Mouse (Mus musculus) ovary, postnatal 36 days (tissue): Measurements from ENCODE around the gene Masp2.

Experiments
- DNase-seq: peaks from one replicate; pipeline ENCODE4 v3.0.0; 2022; ENCODE audit warnings: low spot score, mixed read lengths

Masp2 gene

DNA sequence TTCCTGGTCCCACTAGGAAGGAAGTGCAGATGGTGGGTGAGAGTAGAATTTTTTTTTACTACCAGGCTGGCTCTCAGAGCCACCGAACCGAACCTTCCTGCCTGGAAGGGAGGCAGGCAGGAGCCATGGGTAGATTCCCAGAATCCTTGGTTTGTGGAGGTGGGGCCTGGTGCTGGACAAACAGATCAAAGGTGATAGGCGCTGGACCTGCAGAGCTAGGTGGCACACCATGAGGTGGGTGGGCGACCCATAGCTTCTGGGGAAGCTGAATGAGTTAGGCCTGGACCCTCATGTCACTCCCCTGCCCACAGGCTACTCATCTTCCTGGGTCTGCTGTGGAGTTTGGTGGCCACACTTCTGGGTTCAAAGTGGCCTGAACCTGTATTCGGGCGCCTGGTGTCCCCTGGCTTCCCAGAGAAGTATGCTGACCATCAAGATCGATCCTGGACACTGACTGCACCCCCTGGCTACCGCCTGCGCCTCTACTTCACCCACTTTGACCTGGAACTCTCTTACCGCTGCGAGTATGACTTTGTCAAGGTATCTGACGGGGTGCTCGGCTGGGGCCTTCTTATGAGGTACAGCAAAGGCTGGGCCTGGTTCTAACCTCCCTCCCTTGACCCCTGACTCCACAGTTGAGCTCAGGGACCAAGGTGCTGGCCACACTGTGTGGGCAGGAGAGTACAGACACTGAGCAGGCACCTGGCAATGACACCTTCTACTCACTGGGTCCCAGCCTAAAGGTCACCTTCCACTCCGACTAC, at the start of gene Masp2:
Gene Masp2 (plus strand): TSS at position 198 of the 764 bp plus-strand sequence.
- DNase-seq = no peak

DNA sequence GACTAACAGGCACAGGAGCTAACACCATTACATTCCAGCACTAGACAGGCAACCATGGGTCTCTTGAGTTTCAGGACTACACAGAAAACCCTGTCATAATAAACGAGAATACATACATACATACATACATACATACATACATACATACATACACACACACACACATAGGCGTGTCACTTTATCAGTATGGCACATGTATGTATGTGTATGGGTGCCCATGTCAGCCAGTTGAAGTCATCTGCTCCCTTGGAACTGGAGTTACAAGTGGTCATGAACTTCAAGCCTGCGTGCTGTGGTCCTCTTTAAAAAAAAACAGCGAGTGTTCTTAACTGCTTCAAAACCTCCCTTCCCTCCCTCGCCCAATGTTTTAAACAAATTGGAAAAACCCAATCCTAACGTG, 44.6 kb upstream of the Masp2 start:
- DNase-seq = no peak

DNA sequence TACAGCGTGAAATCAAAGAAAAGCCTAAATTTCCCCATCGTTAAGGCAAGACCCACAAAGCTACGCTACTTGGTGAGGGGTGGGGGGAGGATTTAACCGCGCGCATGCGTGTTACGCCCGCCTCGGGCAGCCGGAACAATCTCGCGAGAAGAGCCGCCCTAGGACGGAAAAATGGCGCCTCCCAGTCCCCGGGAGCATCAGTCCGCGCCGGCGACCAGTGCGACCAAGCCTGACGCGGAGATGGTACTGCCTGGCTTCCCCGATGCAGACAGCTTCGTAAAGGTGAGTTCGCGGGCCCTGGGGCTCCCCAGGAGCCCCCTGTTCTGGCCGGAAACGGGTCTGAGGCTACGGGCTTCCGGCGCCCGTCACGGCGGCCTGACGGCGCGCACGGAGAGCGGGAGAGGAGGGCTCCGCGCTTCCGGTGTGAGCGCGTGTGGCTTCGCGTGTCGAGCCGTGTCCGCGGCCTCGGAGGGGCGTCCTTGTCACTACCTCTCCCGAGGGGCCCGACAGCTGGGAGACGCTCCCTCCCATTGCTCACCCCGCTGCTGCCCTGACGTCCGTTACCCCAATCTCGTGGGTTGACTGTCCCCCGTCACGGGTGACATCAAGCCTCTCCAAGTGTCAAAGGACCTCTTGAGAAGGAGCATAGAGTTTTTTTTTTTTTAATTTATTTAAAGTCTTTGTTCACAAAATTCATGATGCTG, 43.9 kb upstream of the Masp2 start, which contains the start of gene Exosc10:
Gene Exosc10 (plus strand): TSS at position 133 of the 704 bp plus-strand sequence.
- peak; percentile 87 for DNase-seq

DNA sequence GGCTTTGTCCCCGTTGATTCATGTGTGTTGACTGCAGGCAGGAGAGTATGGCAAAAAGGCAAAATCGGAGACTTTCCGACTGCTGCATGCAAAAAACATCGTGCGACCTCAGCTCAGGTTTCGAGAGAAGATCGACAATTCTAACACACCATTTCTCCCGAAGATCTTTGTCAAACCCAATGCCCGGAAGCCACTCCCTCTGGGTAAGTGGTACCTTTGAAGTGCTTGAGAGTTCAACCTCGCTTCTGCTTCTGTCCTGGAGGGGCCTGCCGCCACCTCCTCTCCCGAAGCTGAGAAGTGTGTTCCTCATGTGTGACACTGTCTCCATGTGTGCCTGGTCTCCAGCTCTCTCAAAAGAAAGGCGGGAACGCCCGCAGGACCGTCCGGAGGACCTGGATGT, 39.7 kb upstream of the Masp2 start:
- no peak for DNase-seq

DNA sequence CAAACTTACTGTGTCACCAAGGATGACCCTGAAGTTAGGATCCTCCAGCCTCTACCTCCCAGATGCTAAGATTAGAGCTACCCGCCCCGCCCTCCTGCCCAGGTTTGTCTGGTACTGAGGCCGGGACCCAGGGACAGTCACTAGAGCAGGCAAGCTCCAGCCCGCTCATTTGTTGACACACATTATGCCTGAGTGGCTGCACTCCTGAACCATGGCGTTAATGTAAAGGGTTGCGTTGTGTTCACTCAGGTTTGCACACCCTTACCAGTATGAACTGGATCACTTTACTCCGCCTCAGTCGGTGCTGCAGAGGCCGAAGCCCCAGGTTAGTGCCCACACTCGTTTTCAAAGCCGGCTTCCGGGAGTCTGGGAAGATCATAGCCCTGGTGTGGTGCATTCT, 38.8 kb upstream of the Masp2 start:
- DNase-seq = no peak

DNA sequence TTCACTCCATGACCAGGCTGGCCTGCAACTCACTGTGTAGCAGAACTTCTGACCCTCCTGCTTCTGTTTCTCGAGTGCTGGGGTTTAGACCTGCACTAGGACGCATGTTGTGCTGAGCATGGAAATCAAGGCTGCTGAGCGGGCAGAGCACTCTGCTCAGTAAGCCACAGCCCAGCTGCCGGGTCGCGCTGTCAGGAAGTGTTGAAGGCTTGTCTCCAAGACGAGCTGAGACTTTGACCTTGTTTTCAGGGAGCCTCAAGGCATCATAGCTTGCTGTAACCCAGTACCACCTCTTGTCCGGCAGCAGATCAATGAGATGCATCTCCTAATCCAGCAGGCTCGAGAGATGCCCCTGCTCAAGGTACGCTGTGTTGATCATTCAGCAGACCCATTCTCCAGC, 32.2 kb upstream of the Masp2 start:
- no peak for DNase-seq

DNA sequence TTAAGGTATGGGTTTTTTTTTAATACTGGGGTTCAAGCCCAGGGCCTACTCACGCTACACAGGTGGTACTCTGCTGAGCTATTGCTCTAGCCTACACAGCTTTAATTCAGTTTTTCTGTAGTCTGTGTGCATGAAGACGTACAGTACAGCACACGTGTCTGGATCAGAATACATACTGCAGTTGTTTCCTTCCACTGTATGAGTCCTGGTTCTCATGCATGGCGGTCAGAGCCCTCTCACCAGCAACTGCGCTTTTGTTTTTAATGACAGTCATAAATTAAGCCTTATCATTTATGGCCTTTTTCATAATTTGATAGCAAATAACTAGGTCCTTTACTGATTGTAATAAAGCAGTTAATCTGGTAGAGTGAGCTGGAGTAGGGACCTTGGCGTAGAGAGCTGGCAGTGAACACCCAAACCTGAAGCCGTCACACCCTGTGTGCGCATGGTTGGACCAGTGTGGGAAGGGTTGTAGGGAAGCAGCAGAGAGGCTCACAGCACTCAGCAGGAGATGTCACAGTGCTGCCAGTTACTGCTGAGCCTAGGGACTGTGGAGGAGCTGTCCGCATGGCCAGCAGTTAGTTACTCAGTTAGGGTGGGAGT, 31.6 kb upstream of the Masp2 start:
- no peak for DNase-seq

DNA sequence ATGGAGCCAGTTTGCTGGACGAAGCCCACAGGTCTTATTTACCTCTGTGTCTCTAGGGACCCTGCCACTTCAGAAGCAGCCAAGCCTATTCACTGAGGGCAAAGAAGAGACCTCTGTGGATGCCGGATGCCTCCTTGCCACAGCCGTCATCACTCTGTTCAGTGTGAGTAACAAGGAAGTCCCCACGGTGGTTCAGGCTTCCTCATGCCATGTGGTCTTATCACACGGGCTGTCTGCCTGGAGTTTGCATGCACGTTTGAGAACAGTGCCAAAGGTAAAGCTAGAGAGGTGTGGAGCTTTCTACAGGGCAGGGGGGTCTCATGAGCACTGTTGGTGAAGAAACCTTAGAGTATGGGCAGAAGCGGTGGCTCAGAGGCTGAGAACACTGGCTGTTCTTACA, 29.1 kb upstream of the Masp2 start:
- no peak for DNase-seq

DNA sequence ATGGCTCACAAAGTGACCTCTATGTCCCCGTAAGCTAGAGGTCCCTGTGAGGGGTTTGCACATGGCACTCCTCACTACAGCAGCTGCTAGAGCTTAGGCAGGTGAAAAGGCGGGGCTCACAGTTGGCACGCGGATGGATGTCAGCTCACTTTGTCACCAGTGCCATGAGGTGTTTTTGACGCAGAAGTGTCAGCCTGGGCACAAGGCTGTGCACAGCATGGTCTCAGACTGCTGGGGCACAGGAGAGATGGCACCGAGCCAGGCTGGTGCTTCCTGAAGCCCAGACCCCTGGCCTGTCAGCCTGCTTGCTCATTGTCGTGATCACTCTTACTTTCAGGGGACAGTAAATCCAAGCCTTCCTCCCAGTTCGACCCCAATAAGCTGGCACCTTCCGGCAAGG, 21.6 kb upstream of the Masp2 start:
- no peak for DNase-seq

DNA sequence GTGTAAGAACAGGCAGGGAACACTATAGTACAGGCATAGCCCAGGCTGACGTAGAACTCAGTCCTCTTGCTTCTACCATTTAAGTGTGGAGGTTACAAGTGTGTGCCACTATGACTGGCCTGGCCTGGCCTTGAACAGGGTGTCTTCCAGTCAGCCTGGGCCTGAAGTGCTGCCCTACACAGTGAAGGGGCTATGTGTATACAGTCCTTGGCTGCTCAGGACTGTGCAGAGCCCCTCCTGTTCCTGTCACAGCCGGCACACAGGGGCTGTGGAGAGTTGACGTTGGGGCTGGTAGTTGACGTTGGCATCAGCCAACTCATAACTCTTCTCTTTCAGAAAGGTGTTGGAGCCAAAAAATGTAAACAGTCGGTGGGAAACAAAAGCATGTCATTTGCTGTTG, 20.9 kb upstream of the Masp2 start:
- no peak for DNase-seq

DNA sequence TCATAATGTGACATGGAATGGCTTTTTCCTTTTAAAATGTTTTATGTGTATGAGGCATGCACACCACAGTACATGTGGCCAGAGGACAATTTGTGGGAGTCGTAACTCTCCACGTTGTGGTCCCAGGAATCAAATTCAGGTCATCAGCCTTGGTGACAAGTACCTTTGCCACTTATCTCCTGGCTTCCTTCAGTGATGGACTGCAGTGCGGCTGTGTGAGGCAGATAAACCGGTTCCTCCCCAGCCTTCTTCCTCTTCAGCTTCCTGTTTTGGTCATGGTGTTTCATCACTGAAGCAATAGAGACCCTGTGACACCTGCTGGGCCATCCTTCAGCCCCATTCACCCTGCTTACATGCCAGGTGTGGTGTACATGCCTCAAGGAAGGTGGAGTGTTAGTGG, 19.1 kb upstream of the Masp2 start:
- no peak for DNase-seq

DNA sequence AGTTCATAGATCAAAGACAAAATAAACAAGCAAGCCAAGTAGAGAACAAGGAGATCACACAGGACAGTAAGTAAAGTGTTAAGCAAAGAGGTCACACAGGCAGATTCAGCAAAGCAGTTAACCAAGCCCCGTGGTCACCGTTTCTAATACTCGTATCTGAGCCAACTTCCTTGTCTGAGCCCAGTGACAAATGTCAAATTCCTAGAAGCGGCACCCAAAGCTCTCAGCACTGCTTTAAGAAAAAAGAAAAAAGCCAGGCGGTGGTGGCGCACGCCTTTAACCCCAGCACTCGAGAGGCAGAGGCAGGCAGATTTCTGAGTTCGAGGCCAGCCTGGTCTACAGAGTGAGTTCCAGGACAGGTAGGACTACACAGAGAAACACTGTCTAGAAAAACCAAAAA, 15.7 kb upstream of the Masp2 start:
- DNase-seq = no peak

DNA sequence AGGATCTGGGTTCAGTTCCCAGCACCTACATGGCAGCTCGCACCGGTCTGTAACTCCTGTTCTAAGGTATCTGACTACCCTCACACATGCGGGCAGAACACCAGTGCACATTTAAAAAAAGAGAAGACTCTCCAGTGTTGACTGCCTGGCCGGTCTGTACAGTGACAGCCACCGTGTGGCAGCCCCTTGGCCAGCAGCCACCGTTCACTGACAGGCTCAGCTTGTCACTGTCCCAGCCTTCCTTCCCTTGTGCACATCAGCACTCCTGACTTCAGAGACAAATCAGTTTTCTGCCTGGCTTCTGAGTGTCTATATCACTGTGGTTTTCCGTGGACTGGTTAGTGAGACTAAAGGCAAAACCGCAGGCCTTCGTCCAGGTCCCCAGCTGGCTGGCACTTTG, 13.6 kb upstream of the Masp2 start:
- no peak for DNase-seq

DNA sequence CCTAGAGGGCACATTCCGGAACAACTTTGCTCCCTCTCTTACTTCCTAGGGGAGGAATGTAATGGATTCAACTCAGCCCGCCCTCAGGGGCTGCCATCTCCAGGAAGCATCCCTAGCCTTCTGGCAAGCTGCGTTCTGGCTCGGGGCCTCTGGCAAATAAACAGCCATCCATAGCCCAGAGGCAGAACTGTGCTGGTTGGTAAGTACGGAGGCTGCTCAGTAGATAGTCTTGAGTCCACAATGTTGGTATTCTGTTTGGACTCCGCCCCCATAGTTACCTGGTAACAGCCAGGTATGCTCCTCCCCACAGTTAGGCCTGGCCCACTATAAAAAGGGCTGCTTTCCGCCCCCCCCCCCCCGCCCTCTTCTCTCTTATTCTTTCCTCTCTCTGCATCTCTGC, 12.8 kb upstream of the Masp2 start:
- peak; percentile 31 for DNase-seq

DNA sequence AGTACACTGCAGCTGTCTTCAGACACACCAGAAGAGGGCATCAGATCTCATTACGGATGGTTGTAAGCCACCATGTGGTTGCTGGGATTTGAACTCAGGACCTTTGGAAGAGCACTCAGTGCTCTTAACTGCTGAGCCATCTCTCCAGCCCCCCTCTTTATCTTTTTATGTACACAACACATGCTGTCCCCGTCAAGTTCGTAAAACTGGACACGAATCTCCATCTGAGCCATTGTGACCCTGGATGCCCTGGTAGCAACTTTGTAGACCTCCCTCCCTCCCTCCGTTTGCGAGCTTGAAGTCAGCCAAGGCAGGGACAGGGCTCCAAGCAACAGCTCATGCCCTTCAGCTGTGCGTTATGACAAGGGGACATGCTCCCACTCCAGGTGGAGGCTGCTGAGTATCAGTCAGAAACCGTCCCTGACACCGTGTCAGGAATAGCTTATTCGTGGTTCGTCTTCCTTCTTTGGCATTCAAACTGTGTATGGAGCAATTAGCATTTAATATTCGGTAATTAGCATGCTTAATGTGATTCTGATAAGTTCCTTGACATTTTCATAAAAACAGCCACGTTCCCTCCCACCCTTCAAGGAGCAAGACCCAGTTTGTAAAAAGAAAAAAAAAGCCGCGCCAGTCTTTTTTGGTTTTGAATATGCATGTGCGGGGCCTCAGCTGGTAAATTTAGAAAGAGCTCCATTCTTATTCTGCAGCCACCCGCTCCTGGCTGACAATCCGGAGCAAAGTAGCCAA, 11.8 kb upstream of the Masp2 start:
- DNase-seq = no peak

DNA sequence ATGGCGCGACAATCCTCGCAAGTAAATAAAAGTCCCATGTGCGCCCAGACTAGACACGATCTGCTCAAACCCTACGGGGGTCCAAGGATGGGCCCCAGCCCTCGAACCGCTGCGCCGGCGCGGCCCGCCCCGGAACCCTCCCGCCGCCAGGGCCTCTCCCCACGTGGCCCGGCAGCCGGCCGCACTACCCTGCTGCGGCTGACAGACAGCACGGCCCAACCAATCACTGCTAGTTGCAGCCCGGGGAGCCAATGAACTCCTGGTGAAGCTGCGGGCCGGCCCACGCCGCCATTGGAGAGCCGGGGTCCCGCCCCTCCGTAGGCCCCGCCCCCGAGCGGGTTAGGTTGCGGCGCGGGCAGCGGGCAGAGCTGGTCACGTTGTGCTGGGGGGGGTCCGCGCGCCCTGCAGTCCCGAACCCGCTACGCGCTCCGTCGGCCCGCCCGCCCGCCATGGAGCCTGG, 11.2 kb upstream of the Masp2 start, which contains the start of gene Srm:
Gene Srm (plus strand): TSS at position 333 of the 460 bp plus-strand sequence.
- peak; percentile 97 for DNase-seq

DNA sequence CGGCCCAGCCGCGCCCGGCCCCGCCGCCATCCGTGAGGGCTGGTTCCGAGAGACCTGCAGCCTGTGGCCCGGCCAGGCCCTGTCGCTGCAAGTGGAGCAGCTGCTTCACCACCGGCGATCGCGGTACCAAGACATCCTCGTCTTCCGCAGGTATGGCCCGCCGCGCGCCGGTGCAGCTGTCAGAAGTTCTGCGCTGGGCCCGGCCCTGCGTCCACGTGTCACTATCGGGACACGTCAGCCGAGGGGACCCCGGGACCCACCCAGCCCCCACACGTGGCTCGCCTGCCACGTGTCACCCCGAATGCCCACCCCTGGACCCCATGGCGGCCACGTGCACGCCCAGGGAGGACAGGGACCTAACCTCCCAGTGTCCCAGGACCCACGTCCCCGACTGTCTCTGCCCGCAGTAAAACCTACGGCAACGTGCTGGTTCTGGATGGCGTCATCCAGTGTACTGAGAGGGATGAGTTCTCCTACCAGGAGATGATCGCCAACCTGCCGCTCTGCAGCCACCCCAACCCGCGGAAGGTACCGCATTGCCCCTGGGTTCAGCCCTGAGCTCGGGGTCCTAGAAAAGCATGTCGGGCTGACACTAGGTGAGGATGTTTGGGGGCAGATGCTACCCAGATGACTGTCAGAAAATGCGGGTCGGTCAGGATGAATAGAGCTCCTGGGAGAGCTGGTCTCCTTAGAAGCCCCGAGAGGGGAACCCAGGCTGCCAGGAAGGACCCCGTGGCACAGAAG, 10.5 kb upstream of the Masp2 start:
- no peak for DNase-seq

DNA sequence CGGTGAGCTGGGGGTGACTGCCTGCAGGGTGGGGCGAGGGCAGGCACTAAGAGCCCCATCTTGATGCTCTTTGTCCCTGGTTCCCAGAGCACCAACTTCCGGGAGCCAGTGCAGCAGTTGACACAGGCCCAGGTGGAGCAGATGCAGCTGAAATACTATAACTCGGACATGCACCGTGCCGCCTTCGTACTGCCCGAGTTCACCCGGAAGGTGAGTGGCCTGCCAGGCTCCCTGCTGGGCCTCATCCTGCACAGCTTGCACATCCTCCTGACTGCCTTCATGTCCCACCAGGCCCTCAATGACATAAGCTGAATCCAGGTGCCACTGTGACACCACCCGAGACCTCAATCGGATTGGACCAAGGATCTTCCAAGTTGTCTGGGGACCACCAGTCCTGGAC, 8.4 kb upstream of the Masp2 start:
- no peak for DNase-seq

DNA sequence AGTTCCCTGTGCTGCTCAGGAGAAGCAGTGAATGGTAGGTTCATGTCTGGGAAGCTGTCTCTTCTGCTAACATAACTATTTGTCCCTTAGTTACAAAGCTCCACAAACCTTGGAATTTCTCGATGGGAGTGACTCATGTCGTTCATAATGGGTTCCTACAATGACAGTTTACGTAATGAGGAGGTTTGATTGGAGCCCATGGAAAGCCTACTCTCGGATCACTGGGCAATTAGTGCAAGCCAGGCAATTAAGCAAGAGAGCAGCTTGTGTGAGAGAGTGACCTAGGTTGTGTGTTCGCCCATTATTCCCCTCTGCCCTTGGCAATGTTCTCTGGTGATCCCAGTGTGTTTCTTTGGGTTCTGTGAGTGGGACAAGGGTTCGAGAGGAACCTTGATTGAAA, 6.4 kb upstream of the Masp2 start:
- no peak for DNase-seq

DNA sequence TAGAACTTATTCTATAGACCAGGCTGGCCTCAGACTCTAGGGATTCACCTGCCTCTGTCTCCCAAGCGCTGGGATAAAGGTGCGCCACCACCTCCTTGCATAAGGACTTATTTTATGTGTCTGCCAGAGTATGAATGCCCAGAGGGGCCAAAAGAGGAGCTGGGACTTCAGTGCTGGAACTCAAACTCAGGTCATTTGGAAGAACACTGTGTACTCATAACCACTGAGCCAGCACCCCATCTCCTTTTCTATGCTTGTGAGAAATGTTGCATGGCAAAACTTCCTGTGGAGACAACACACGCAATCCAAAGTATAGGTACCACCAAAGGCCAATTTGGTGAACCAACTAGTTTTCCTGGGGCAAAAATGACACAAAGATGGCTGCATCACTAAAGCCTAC, 5.6 kb upstream of the Masp2 start:
- DNase-seq = no peak

DNA sequence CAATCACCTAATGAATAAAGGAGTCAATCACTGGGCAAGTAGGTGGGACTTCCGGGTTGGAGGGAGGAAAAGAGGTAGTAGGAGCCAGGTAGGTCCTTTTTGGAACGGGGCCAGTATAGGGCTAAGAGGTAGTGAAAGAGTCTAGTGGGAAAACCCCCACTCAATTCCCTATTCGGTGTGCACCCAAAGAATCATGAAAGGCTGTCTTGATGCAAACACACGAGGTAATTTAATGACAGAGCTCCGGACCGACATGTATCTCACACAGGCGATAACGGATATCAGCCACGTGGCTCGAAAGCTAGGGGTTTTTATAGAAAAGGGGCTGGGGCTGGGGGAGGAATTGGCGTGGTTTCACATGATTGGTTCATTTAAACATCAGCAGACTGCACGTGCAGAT, 3.5 kb upstream of the Masp2 start:
- no peak for DNase-seq

DNA sequence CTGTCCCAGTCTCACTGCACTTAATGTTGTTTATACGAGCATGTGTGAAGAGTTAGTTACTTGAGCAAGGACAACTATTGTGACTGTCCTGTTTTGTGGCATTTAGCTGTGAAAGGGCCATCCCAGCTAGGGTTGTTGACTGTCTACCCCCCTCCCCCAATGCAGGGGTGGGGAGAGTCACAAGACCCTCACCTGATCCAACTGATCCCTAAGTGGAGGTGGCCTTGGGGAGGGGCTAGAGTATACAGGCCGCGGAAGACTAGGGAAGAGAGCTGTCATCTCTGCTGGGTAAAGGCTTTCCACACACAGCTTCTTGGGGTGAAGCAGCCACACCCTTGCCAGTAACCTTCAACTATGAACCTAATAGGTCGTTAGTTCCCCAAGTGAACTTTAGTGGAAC, 2.0 kb upstream of the Masp2 start:
- DNase-seq = no peak
